Mouse (Mus musculus) kidney, postnatal 4 days (tissue): ENCODE measurements around the gene Gm10382.
A peak's percentile ranks its signal among the peaks of the same experiment; 100 is the strongest.
"Not testable (repeated sequence)": the region's sequence is repeated elsewhere in the genome, so short reads cannot be mapped to it uniquely, and the experiment has no call there.

ENCODE experiments used
- DNase-seq, 2 experiments: peaks; one replicate each; pipeline ENCODE4 v3.0.0; 2021; ENCODE audit warnings: mixed read lengths in 2 of 2

The Gm10382 gene

DNA sequence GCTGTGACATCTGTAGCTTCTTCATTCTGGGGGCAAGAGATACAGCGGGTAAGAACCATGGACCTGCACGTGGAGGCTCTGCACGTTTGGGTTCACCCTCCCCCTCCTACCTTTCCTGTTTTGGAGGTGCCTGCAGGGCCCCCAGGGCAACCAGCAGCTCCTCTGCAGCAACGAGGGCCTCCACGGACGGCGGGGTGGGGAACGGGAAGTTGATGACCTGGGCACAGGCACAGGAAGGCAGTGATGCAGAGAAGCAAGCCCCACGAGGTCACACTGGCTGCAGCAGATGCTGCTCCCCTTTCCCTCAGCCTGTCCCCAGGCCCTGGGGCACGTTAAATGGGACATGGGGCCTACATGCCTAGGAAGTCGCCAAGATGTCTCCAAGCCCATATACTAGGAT lies 30.0 kb downstream of the Gm10382 start:
- DNase-seq = no peak

DNA sequence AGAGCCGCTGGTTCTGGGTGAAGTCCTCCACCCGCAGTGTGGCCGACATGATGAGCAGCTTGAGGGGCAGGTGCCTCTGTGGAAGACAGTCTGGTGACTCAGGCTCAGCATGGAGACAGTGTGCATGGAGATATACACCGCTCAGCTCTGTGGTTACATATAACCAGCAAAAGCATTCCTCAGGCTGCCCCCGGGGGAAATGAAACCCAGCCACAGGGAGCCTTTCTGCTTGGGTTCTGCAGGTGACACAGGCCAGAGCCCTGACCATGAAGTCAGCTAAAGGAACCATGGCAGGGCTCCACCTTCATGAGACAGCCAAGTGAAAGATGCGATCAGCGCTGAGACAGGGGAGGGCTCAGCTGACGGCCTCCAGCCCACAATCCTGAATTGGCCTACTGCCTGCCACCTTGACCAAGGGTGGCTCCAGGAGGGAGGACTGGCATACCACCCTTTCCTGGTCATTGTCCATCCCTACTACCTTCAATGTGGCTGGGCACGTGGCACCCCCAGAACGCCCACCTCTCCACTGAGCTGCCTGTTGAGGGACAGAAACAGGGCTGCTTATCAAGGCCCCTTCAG lies 36.7 kb downstream of the Gm10382 start:
- no peak for DNase-seq

DNA sequence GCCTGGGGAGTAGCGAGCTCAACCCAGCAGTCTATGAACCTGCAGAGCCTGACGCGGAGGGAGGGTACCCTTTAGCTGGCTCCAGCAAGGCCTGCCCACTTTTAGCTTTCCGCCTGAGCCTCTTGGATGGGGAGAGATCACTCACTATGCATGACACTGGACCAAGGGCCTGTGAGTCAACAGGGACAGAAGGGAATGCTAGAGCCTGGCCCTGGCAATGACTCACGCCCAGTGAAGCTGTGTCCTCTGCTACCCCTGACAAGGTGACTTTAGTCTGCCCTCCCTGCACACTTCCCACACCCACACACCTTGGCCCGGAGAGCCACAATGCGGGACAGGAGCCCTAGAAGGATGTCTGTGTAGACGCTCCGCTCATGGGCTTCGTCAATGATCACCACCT lies 37.2 kb downstream of the Gm10382 start:
- no peak for DNase-seq

DNA sequence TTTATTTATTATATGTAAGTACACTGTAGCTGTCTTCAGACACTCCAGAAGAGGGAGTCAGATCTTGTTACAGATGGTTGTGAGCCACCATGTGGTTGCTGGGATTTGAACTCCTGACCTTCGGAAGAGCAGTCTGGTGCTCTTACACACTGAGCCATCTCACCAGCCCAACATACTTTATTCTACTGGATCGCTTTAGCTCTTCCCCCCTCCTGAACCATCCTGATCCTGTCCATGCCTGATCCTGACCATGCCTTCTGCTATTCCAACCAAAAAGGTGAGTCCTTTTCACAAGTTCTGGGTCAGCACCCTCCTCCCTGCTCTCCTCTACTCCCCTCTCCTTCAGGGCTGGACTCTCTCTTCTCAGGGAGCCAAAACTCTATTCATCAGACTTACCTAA lies 43.2 kb downstream of the Gm10382 start:
- DNase-seq = not testable (repeated sequence)

DNA sequence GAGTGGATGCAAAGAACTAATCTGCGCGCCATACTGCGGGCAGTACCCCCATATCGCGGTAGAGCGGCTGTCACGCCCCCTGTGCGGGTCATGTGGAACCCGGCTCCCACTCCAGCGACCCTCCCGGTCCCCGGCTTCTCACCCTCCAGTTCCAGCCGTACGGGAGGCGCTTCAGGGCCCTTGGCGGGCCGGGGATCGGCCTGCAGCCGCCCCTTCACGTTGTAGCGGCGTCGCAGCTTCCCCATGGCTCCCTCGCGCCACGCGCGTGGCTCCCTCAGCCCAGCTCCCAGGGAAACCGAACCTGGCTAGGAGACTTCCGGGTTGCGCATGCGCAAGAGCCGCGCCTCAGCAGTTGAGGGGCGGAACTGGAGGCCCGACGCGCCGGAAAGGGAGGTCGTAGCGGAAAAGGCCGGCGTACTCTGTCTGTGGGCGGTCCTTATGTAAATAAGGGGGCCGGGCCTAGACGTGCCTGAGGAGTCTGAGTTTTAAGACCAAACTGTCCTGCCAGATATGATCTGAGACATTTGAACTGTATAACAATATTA lies 44.7 kb downstream of the Gm10382 start, which contains the start of gene Dhx37:
Dhx37 (minus strand) TSS at position 329 of the 545 bp plus-strand sequence.
- DNase-seq = peak; percentile 95 to 97

DNA sequence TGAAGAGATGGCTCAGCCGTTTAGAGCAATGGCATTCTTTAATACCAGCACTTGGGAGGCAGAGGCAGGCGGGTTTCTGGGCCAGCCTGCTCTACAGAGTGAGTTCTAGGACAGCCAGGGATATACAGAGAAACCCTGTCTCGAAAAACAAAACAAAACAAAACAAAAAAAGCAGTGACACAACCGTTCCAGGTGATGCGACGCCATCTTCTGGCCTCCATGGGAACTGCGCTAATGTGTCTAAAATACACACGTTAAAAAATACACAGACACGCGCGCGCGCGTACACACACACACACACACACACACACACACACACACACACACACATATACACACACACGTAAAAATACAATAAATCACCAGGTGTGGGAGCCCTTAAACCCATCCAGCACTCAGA lies 45.2 kb downstream of the Gm10382 start:
- DNase-seq = peak in 1 of 2 experiments; percentile 16
